Mouse (Mus musculus): ENCODE measurements around the gene Foxf1. TPM values are rescaled to one million over a fixed set of nuclear protein-coding genes. Genes with fewer than 3 reads are reported as not detected.
A peak's percentile ranks its signal among the peaks of the same experiment; 100 is the strongest.

The Foxf1 gene
- polyA plus RNA-seq, 1 experiment from 2014 or later: 0.97 TPM

DNA sequence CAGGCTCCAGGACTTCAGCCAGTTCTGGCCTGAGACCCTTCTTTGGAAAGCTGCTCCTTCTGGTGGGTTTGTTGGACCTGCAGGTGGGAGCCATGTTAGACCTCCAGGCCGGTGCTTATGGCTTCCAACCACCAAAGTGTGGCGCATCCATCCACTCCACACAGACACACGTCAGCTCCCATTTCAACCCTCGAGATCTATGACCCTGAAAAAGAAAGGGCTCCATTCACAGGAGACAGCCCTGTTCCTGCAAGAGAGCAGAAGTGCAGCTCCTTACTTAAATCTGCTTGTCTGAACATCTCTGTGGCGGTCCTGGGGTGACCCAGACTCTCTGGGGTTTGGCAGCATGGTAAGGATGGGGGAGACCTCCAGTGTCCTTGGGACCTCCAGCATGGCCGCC, 9.3 kb downstream of the Foxf1 start:
- DNase-seq (no peak), ATAC-seq (ENCODE audit: low FRiP score, low TSS enrichment) (no peak)
- Histone ChIP-seq H3K4me1 (ENCODE audit: control insufficient read depth, insufficient read depth, low read length) (no peaks in the 10 kb centered on the region), H3K9me3 (ENCODE audit: control insufficient read depth, low read length) (no peaks in the 10 kb centered on the region), H3K9ac (replicated peaks; ENCODE audit: low read length) (no peak overlapping the region), H3K27ac (replicated peaks; ENCODE audit: low read depth, low read length) (no peak overlapping the region), H3K27me3 (ENCODE audit: control insufficient read depth, insufficient read depth, low read length) (peaks cover 52% of the 10 kb centered on the region), H3K4me3 (replicated peaks; ENCODE audit: low read depth, low read length) (no peak overlapping the region), H3K36me3 (ENCODE audit: control insufficient read depth, insufficient read depth, low read length) (peaks cover 16% of the 10 kb centered on the region), H3K4me2 (ENCODE audit: low read length) (no peak overlapping the region)
- WGBS: 65% methylated on average over 6 of the region's 6 CpGs

- Histone ChIP-seq H3K27ac (replicated peaks; ENCODE audit: low read depth, low read length) (no peak overlapping the region), H3K9ac (replicated peaks; ENCODE audit: low read length) (no peak overlapping the region), H3K4me1 (ENCODE audit: control insufficient read depth, insufficient read depth, low read length) (peaks cover 6% of the 10 kb centered on the region), H3K4me2 (ENCODE audit: low read length) (no peak overlapping the region), H3K4me3 (replicated peaks; ENCODE audit: low read depth, low read length) (no peak overlapping the region), H3K36me3 (ENCODE audit: control insufficient read depth, insufficient read depth, low read length) (peaks cover 47% of the 10 kb centered on the region), H3K9me3 (ENCODE audit: control insufficient read depth, low read length) (no peaks in the 10 kb centered on the region), H3K27me3 (ENCODE audit: control insufficient read depth, insufficient read depth, low read length) (no peaks in the 10 kb centered on the region)
- DNase-seq (peak; percentile 91), ATAC-seq (ENCODE audit: low FRiP score, low TSS enrichment) (no peak)
- WGBS: 55% methylated on average over 17 of the region's 17 CpGs
Observed at GRCm38 (mm10) chr8:121104049-121104818, 20.0 kb downstream of the Foxf1 start.

GRCm38 (mm10) chr8:121107668-121108656, 23.8 kb downstream of the Foxf1 start, which contains the start of gene Mthfsd:
Mthfsd (minus strand) TSS chr8:121108392.
- ATAC-seq (ENCODE audit: low FRiP score, low TSS enrichment) (peak; percentile 92), DNase-seq (peak; percentile 100)
- Histone ChIP-seq H3K9ac (replicated peaks; ENCODE audit: low read length) (peak within 1 kb of the TSS; percentile 79), H3K27me3 (ENCODE audit: control insufficient read depth, insufficient read depth, low read length) (peaks cover 8% of the 10 kb centered on the region), H3K4me3 (replicated peaks; ENCODE audit: low read depth, low read length) (peak within 1 kb of the TSS; percentile 72), H3K4me2 (ENCODE audit: low read length) (peak within 1 kb of the TSS; percentile 81), H3K9me3 (ENCODE audit: control insufficient read depth, low read length) (no peaks in the 10 kb centered on the region), H3K27ac (replicated peaks; ENCODE audit: low read depth, low read length) (peak within 1 kb of the TSS; percentile 85), H3K36me3 (ENCODE audit: control insufficient read depth, insufficient read depth, low read length) (peaks cover 10% of the 10 kb centered on the region), H3K4me1 (ENCODE audit: control insufficient read depth, insufficient read depth, low read length) (peaks cover 6% of the 10 kb centered on the region)
- 1% methylated on average over 75 of the region's 75 CpGs for WGBS

DNA sequence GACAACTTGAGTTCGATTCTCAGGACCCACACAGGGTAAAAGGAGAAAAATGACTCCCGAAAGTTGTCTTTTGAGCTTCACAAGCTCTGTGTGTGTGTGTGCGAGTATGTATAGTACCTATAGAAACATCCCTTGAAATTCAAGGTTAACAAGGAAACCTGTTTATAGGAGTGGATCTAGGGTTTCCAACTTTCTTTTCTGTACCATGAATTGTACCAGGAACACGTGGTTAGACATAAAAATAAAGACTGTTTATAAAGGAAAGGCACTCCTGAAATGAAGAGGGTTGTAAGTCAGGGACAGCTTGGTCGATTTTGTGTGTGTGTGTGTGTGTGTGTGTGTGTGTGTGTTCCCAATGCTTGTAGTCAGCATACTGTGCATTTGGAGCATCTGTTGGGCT, 24.5 kb downstream of the Foxf1 start:
- H3K9ac ChIP-seq (replicated peaks; ENCODE audit: low read length): peak overlapping the region; percentile 30; the same call in 1 of the 2 replicates
- H3K4me3 ChIP-seq (replicated peaks; ENCODE audit: low read depth, low read length): peak overlapping the region; percentile 72
- H3K27me3 ChIP-seq (ENCODE audit: control insufficient read depth, insufficient read depth, low read length): peaks cover 11% of the 10 kb centered on the region
- WGBS: 10% methylated on average over 5 of the region's 5 CpGs
- H3K27ac ChIP-seq (replicated peaks; ENCODE audit: low read depth, low read length): 0 out of 2 replicates have a peak overlapping the region, but pooled peaks have one; percentile 85
- H3K9me3 ChIP-seq (ENCODE audit: control insufficient read depth, low read length): no peaks in the 10 kb centered on the region
- no peak for ATAC-seq (ENCODE audit: low FRiP score, low TSS enrichment)
- H3K4me2 ChIP-seq (ENCODE audit: low read length): peak overlapping the region; percentile 81
- no peak for DNase-seq
- peaks cover 5% of the 10 kb centered on the region for H3K36me3 ChIP-seq (ENCODE audit: control insufficient read depth, insufficient read depth, low read length)
- peaks cover 6% of the 10 kb centered on the region for H3K4me1 ChIP-seq (ENCODE audit: control insufficient read depth, insufficient read depth, low read length)

DNA sequence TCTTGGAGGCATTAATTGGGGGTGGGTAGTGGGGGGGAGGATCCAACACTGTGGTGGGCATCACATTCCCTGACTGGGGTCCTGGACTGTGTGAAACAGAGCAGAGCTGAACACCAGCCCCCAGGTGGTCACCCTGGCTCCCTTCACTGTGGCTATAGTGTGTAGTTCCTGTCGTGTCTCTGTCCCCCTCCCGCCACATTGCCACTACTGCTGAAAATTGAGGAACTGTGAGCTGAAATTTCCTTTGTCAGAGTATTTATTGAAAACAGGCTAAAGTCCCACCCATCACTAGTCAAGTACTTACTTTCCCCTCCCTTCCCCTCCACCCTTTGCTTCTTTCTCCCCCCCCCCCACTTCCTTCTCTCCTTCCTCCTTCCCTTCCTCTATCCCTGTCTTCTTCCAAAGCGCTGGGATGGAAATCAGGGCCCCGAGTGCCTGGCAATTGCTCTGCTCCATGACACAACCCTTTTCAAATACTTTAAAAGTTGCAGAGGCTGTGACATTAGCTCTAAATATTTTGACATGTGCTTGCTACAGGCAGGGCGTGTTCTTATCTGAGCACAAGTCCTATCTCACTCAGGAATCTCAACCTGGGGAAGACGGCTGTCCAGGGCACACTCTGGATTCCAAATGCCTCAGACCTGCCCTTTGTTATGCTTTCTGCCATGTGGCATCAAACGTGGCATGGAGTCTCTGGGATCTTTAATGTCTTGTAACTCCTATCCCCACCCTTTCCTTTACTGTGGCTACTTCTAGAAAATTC, 27.1 kb downstream of the Foxf1 start:
- WGBS: 53% methylated on average over 7 of the region's 7 CpGs
- peaks cover 38% of the 10 kb centered on the region for H3K27me3 ChIP-seq (ENCODE audit: control insufficient read depth, insufficient read depth, low read length)
- H3K4me2 ChIP-seq (ENCODE audit: low read length): no peak overlapping the region
- no peaks in the 10 kb centered on the region for H3K36me3 ChIP-seq (ENCODE audit: control insufficient read depth, insufficient read depth, low read length)
- H3K9ac ChIP-seq (replicated peaks; ENCODE audit: low read length): no peak overlapping the region
- H3K4me1 ChIP-seq (ENCODE audit: control insufficient read depth, insufficient read depth, low read length): peaks cover 7% of the 10 kb centered on the region
- no peak overlapping the region for H3K4me3 ChIP-seq (replicated peaks; ENCODE audit: low read depth, low read length)
- H3K9me3 ChIP-seq (ENCODE audit: control insufficient read depth, low read length): no peaks in the 10 kb centered on the region
- H3K27ac ChIP-seq (replicated peaks; ENCODE audit: low read depth, low read length): no peak overlapping the region
- no peak for ATAC-seq (ENCODE audit: low FRiP score, low TSS enrichment)
- DNase-seq: no peak

DNA sequence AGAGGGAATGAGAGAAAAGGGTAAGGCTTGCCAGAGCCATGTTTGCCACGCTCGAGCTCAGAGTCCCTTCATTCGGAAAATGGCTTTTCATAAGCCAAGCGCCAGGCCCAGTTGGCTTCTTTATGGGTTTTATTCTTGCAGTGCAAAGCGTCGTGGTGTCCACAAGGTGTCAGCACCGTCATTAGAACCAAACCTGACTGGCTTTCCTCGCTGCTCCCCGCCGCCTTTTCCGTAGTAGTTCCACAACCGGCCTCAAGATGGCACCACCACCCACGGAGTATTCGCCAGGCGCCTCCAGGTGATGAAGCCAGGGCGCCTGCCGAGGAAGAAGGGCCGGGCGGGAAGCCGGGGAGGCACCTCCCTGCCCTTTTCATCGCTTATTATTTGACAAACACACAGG, 29.1 kb downstream of the Foxf1 start:
- H3K9ac ChIP-seq (replicated peaks; ENCODE audit: low read length): no peak overlapping the region
- H3K9me3 ChIP-seq (ENCODE audit: control insufficient read depth, low read length): no peaks in the 10 kb centered on the region
- H3K4me3 ChIP-seq (replicated peaks; ENCODE audit: low read depth, low read length): no peak overlapping the region
- no peaks in the 10 kb centered on the region for H3K36me3 ChIP-seq (ENCODE audit: control insufficient read depth, insufficient read depth, low read length)
- no peak overlapping the region for H3K4me2 ChIP-seq (ENCODE audit: low read length)
- no peak overlapping the region for H3K27ac ChIP-seq (replicated peaks; ENCODE audit: low read depth, low read length)
- peaks cover 3% of the 10 kb centered on the region; the same call in 1 of the 2 replicates for H3K4me1 ChIP-seq (ENCODE audit: control insufficient read depth, insufficient read depth, low read length)
- under 1% methylated on average over 21 of the region's 21 CpGs for WGBS
- DNase-seq (peak; percentile 96), ATAC-seq (ENCODE audit: low FRiP score, low TSS enrichment) (peak; percentile 22; the same call in 1 of the 2 replicates)
- peaks cover 57% of the 10 kb centered on the region for H3K27me3 ChIP-seq (ENCODE audit: control insufficient read depth, insufficient read depth, low read length)

DNA sequence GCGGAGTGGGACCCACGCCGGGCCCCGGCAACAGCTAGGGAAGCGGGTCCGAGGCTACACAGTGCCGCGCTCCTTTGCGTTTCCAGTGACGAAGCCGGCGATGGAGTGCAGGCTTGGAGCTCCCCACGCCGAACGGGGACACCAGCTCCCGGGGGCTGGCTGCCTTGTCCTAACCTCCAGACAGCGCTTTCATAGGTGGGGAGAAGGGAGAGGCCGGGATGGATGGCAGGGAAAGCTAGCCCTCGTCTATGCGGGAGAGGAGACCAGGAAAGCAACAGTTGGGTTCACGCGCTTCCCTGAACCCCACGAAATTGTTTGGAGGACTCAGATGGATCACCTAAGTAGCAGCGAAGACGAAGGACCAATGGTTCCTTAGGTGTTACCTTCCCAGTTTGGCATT, 30.9 kb downstream of the Foxf1 start:
- no peak overlapping the region for H3K9ac ChIP-seq (replicated peaks; ENCODE audit: low read length)

DNA sequence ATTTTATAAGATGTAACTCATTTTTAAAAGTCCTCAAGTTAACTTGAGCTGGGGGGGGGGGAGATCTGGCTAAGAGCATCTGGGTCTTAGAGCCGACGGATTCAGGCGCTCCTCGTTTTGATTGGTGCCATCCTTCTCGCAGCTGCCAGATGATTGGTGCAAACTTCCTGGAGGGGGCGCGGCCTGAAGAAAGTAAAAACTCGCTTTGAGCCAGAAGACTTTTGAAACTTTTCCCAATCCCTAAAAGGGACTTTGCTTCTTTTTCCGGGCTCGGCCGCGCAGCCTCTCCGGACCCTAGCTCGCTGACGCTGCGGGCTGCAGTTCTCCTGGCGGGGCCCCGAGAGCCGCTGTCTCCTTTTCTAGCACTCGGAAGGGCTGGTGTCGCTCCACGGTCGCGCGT, 31.8 kb downstream of the Foxf1 start, which contains the start of gene Foxc2:
Gene Foxc2 (plus strand): TSS at position 224 of the 400 bp plus-strand sequence.
- H3K9ac ChIP-seq (replicated peaks; ENCODE audit: low read length): 0 out of 2 replicates have a peak within 1 kb of the TSS, but pooled peaks have one; percentile 7
- H3K27me3 ChIP-seq (ENCODE audit: control insufficient read depth, insufficient read depth, low read length): peaks cover 84% of the 10 kb centered on the region
- no peaks in the 10 kb centered on the region for H3K36me3 ChIP-seq (ENCODE audit: control insufficient read depth, insufficient read depth, low read length)
- DNase-seq (peak; percentile 85), ATAC-seq (ENCODE audit: low FRiP score, low TSS enrichment) (no peak)
- H3K4me1 ChIP-seq (ENCODE audit: control insufficient read depth, insufficient read depth, low read length): peaks cover 3% of the 10 kb centered on the region; the same call in 1 of the 2 replicates
- peak within 1 kb of the TSS; percentile 28 for H3K4me3 ChIP-seq (replicated peaks; ENCODE audit: low read depth, low read length)
- no peak within 1 kb of the TSS for H3K27ac ChIP-seq (replicated peaks; ENCODE audit: low read depth, low read length)
- no peaks in the 10 kb centered on the region for H3K9me3 ChIP-seq (ENCODE audit: control insufficient read depth, low read length)
- WGBS: 1% methylated on average over 25 of the region's 25 CpGs
- H3K4me2 ChIP-seq (ENCODE audit: low read length): peak within 1 kb of the TSS; percentile 49

More for the DNA sequence above, 30.9 kb downstream of the Foxf1 start:
- Histone ChIP-seq H3K27me3 (ENCODE audit: control insufficient read depth, insufficient read depth, low read length) (peaks cover 76% of the 10 kb centered on the region), H3K9me3 (ENCODE audit: control insufficient read depth, low read length) (no peaks in the 10 kb centered on the region), H3K4me1 (ENCODE audit: control insufficient read depth, insufficient read depth, low read length) (peaks cover 3% of the 10 kb centered on the region; the same call in 1 of the 2 replicates), H3K36me3 (ENCODE audit: control insufficient read depth, insufficient read depth, low read length) (no peaks in the 10 kb centered on the region), H3K4me3 (replicated peaks; ENCODE audit: low read depth, low read length) (no peak overlapping the region), H3K4me2 (ENCODE audit: low read length) (no peak overlapping the region), H3K27ac (replicated peaks; ENCODE audit: low read depth, low read length) (no peak overlapping the region)
- ATAC-seq (ENCODE audit: low FRiP score, low TSS enrichment) (no peak), DNase-seq (no peak)
- under 1% methylated on average over 25 of the region's 25 CpGs for WGBS
